Mouse (Mus musculus) splenic B cell, adult 2 months (primary cell): Measurements from ENCODE around the gene Heg1.
A peak's percentile ranks its signal among the peaks of the same experiment; 100 is the strongest.

ENCODE experiments used
- DNase-seq: peaks from one replicate; pipeline ENCODE4 v3.0.0-alpha.2; 2011; ENCODE audit warnings: low read depth, low spot score
- H3K27me3 ChIP-seq: 2 replicates; pipeline ENCODE4 v1.6.1; 2012; ENCODE audit warnings: mild to moderate bottlenecking, low read length, moderate library complexity, mixed read lengths; ENCODE audit not compliant: control insufficient read depth, poor library complexity, insufficient read depth, severe bottlenecking
- H3K36me3 ChIP-seq: 2 replicates; pipeline ENCODE4 v1.6.1; 2012; ENCODE audit warnings: mild to moderate bottlenecking, low read length, moderate library complexity, mixed read lengths; ENCODE audit not compliant: control insufficient read depth, poor library complexity, insufficient read depth, severe bottlenecking

Gene Heg1

GRCm38 (mm10) chr16:33772809-33773208 is 88.6 kb downstream of the Heg1 start:
- no peak for DNase-seq
- Histone ChIP-seq H3K36me3 (no peaks in the 10 kb centered on the region), H3K27me3 (no peaks in the 10 kb centered on the region)

- no peaks in the 10 kb centered on the region for H3K36me3 ChIP-seq
- no peaks in the 10 kb centered on the region for H3K27me3 ChIP-seq
- DNase-seq: no peak
These were observed 90.8 kb downstream of the Heg1 start for GRCm38 (mm10) chr16:33774972-33775371.

GRCm38 (mm10) chr16:33775733-33776335 is 91.7 kb downstream of the Heg1 start:
- Histone ChIP-seq H3K36me3 (no peaks in the 10 kb centered on the region), H3K27me3 (no peaks in the 10 kb centered on the region)
- DNase-seq: no peak

GRCm38 (mm10) chr16:33776766-33777529 is 92.8 kb downstream of the Heg1 start:
- Histone ChIP-seq H3K27me3 (no peaks in the 10 kb centered on the region), H3K36me3 (no peaks in the 10 kb centered on the region)
- DNase-seq: no peak

GRCm38 (mm10) chr16:33777607-33778006 is 93.4 kb downstream of the Heg1 start:
- Histone ChIP-seq H3K27me3 (no peaks in the 10 kb centered on the region), H3K36me3 (no peaks in the 10 kb centered on the region)
- no peak for DNase-seq

GRCm38 (mm10) chr16:33781789-33782728 is 97.9 kb downstream of the Heg1 start:
- no peak for DNase-seq
- Histone ChIP-seq H3K27me3 (no peaks in the 10 kb centered on the region), H3K36me3 (no peaks in the 10 kb centered on the region)

GRCm38 (mm10) chr16:33782729-33783091 is 98.5 kb downstream of the Heg1 start:
- no peaks in the 10 kb centered on the region for H3K27me3 ChIP-seq

GRCm38 (mm10) chr16:33784547-33784946 is 100.4 kb downstream of the Heg1 start:
- H3K27me3 ChIP-seq: no peaks in the 10 kb centered on the region
- no peaks in the 10 kb centered on the region for H3K36me3 ChIP-seq
- DNase-seq: no peak

More at GRCm38 (mm10) chr16:33782729-33783091, 98.5 kb downstream of the Heg1 start:
- no peaks in the 10 kb centered on the region for H3K36me3 ChIP-seq
- DNase-seq: no peak

- DNase-seq: peak; percentile 49
- no peaks in the 10 kb centered on the region for H3K27me3 ChIP-seq
These were observed 101.0 kb downstream of the Heg1 start for GRCm38 (mm10) chr16:33785092-33785704.

GRCm38 (mm10) chr16:33786657-33787390 is 102.7 kb downstream of the Heg1 start:
- Histone ChIP-seq H3K27me3 (no peaks in the 10 kb centered on the region), H3K36me3 (no peaks in the 10 kb centered on the region)
- DNase-seq: no peak

More at GRCm38 (mm10) chr16:33785092-33785704, 101.0 kb downstream of the Heg1 start:
- no peaks in the 10 kb centered on the region for H3K36me3 ChIP-seq

GRCm38 (mm10) chr16:33793846-33794791 is 109.9 kb downstream of the Heg1 start, which contains the start of gene Muc13:
TSS of gene Muc13 (plus strand) at chr16:33794037.
- Histone ChIP-seq H3K27me3 (no peaks in the 10 kb centered on the region), H3K36me3 (no peaks in the 10 kb centered on the region)
- no peak for DNase-seq

GRCm38 (mm10) chr16:33795106-33795505 is 110.9 kb downstream of the Heg1 start:
- DNase-seq: no peak
- H3K36me3 ChIP-seq: no peaks in the 10 kb centered on the region
- H3K27me3 ChIP-seq: no peaks in the 10 kb centered on the region

GRCm38 (mm10) chr16:33795887-33796286 is 111.7 kb downstream of the Heg1 start:
- DNase-seq: no peak
- no peaks in the 10 kb centered on the region for H3K27me3 ChIP-seq
- no peaks in the 10 kb centered on the region for H3K36me3 ChIP-seq
